Mouse (Mus musculus) neural tube, embryonic 10.5 days (tissue): Measurements from ENCODE around the gene Itgal.

Experiments
- DNase-seq: peaks from one replicate; pipeline ENCODE4 v3.0.0-alpha.2; 2017; ENCODE audit warnings: low spot score; ENCODE audit errors: extremely low spot score

The Itgal gene

GRCm38 (mm10) chr7:127378310-127378921, 82.4 kb downstream of the Itgal start:
- DNase-seq, result no peak
